Mouse (Mus musculus): ENCODE measurements around the gene Zkscan17.

Gene Zkscan17

DNA sequence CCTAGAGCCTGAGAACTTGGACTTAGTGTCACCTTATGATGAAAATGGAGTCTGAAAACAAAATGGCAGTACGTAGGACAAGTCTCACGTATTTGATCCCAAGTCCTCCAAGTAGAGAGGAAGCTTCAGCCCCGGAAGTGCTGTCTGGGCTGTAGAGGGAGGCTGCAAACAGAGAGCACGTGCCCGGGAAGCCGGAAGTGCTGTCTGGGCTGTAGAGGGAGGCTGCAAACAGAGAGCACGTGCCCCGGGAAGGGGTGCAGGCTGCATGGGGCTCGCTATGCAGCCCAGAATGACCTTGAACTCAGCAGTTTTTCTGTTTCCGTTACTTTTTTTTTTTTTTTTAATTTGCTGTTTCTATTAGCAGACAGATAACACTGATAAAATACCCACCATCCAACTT lies 8.3 kb downstream of the Zkscan17 start:
- DNase-seq (ENCODE audit: low spot score): no peak

- DNase-seq (ENCODE audit: low spot score): no peak
These were observed 9.1 kb downstream of the Zkscan17 start for GRCm38 (mm10) chr11:59517441-59517840.

DNA sequence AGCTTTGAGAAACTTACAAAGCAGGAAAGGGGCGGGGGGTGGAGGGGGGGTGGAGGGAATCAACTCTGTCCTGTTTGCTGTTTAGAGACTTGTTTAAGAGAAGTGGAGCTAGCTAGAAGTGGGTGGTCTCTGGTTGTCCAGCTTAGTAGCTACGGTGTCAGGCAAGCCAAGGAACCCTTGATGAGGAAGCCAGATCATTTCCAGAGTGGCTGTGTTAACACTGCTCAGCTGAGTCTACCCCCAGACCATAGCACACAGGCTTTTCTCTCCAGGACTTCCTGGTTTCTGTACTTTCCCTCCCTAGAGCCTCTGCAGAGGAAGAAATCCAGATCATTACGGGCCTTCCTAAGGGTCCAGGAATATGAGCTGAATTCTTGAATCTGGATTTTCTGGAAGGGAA lies 11.8 kb downstream of the Zkscan17 start:
- DNase-seq (ENCODE audit: low spot score): no peak

- DNase-seq (ENCODE audit: low spot score): no peak
These were observed 12.2 kb downstream of the Zkscan17 start for GRCm38 (mm10) chr11:59514381-59514780.

DNA sequence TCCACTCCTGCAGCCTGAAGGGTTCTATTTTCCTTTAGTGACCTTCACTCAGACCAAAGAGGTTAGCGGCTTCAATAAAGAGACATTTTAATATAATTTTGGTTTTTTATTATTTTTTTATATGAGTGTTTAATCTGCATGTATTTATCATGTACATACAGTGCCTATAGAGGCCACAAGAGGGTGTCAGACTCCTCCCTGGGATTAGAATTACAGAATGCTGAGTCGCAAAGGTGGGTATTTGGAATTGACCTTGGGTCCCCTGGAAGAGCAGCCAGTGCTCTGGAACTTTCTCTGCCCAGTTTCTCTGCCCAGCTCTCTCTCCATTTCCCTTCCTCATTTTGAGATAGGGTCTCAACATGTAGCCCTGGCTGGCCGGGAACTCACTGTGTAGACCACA lies 13.0 kb downstream of the Zkscan17 start:
- no peak for DNase-seq (ENCODE audit: low spot score)

DNA sequence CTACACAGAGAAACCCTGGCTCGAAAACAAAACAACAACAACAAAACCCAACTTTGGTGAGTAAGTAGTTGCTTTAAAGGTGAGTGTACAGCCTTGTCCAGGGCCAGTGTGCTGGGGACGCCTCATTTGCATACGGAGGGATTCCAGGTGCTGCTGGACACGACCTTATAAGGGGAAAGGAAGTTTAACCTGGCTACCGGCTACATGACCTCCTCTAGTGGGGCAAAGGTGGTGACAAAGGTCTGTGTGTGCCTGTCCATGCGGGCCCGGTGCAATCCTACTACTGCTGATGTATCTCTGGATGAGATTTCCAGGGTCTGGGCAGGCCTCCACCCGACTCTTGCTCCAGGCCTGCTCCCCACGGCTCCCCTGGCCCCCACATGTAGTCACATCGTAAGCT lies 13.8 kb downstream of the Zkscan17 start:
- no peak for DNase-seq (ENCODE audit: low spot score)

- DNase-seq (ENCODE audit: low spot score): no peak
These were observed 15.0 kb downstream of the Zkscan17 start for GRCm38 (mm10) chr11:59511558-59511957.

GRCm38 (mm10) chr11:59506713-59507074 lies 19.9 kb downstream of the Zkscan17 start:
- DNase-seq (ENCODE audit: low spot score): no peak

DNA sequence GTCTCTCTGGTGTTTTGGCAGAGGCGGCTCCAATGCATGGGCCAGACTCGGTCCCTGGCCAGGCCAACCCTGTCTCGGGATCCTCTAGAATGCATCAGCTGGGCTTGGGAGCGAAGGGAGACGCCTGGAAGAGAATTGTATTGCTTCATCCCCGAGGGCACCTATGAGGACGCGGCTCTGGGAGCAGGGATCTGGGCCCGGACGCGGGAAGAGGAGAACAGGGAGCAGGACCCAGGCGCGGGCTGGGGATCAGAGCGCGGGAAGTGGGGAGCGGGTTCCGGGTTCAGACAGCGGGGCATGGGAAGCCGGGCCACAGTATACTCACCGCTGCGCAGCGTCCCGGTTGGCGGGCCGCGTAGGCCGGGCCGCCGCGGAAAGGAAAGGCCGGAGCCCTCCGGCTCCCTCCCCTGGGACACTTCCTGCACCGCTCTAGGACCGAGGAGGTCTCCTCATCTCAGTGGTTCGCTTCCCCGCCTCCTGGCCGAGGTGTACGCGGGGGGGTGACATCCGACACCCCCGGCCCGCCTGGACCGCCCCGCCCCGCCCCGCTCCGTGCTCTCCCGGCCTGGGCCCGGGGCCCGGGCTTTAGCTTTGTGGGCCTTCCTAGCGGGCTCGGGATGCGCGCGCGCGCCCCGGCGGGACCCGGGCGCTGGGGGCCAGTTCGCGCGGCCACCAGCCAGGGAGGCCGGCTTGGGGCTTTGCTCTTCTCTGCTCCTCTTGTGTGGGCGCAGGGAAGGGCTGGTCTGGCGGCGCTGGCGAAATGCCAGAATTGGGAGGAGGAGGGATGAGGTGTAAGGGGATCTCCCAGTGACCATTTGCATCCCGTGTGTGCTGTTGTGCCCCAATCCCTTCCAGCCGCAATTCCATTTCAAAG lies 20.5 kb downstream of the Zkscan17 start:
- DNase-seq (ENCODE audit: low spot score): peak; percentile 90

DNA sequence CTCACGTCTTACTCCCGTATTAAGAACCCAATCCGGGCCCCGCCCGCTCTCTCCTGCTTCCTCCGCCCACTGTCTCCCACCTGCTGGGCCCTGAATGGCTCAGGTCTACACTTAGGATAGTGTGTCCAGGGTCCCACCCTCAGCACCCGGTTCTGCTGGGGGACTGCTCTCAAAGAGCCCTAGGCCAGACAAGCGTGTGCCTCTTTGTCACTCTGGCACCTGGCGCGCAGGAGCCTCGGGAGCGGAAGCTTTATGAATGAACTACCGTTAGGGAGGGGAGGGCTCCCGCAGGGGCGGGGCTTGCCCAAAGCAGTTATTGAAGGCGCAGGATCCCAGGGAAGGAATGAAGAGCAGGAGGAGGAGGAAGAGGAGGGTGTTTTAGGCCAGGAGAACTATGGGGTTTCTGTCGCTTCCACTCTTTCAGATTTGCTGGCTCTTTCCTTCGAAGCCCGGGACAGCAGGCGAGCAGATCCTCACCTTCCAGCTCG lies 21.2 kb downstream of the Zkscan17 start:
- peak; percentile 70 for DNase-seq (ENCODE audit: low spot score)

DNA sequence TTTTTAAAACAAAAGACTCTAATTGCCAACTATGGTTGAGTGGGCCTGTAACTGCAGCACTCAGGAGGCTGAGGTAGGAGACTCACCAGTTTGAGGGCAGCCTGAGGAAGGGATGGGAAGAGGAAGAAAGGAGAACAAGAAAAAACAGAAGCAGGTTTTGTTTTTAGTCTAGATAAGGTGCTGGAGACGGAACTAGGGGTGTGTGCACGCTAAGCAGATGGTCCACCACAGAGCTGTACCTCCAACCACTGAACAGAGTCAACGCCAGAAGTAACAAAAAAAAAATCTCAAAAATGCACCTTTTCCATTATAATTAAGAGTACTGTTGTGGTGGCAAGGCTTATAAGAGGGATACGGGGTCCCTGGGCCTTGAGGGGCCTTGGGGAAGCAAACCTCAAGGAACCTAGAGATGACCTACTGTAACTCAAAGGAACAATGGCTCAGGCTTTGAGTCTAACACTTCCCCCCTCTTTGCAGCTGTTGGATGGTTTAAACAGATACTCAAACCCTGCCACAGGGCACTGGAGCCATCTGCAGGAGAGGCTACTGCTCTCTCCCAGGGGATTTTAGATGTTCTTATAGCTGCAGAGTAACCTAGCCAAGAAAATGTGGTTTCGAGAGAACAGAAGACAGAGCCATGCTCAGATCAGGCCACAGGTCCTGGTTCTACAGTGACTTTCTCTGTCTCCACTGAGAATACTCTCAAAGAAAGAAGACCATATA lies 24.4 kb downstream of the Zkscan17 start:
- no peak for DNase-seq (ENCODE audit: low spot score)

- no peak for DNase-seq (ENCODE audit: low spot score)
These were observed 28.8 kb downstream of the Zkscan17 start for GRCm38 (mm10) chr11:59497747-59498146.

- DNase-seq (ENCODE audit: low spot score): no peak
These were observed 29.8 kb downstream of the Zkscan17 start for GRCm38 (mm10) chr11:59496672-59497310.

GRCm38 (mm10) chr11:59486222-59486621 lies 40.3 kb downstream of the Zkscan17 start:
- no peak for DNase-seq (ENCODE audit: low spot score)

GRCm38 (mm10) chr11:59485641-59486040 lies 40.9 kb downstream of the Zkscan17 start:
- DNase-seq (ENCODE audit: low spot score): no peak

DNA sequence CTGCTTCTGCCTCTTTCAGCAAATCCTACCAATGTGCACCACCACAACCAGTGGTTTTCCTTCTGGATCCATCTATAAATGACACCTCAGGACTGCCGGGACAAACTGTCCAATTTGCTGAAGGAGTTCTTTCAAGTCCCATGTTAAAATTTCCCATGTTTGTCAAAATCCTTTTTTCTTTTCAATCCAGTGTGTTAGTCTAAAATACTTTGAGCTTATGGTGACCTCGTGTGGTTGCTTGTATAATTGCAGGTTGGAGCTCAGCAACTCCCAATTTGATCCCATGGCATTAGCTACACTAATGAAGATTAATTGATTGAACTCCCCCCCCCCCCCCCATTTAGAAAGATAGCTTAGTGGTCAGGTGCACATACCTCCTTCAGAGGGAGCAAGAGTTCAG lies 43.3 kb downstream of the Zkscan17 start:
- peak; percentile 85 for DNase-seq (ENCODE audit: low spot score)

GRCm38 (mm10) chr11:59477240-59477639 lies 49.3 kb downstream of the Zkscan17 start:
- DNase-seq (ENCODE audit: low spot score): no peak

- DNase-seq (ENCODE audit: low spot score): peak; percentile 98
These were observed 54.2 kb downstream of the Zkscan17 start, which contains the start of gene Zfp867 for GRCm38 (mm10) chr11:59472326-59472677. Zfp867 (minus strand) TSS chr11:59472474.

DNA sequence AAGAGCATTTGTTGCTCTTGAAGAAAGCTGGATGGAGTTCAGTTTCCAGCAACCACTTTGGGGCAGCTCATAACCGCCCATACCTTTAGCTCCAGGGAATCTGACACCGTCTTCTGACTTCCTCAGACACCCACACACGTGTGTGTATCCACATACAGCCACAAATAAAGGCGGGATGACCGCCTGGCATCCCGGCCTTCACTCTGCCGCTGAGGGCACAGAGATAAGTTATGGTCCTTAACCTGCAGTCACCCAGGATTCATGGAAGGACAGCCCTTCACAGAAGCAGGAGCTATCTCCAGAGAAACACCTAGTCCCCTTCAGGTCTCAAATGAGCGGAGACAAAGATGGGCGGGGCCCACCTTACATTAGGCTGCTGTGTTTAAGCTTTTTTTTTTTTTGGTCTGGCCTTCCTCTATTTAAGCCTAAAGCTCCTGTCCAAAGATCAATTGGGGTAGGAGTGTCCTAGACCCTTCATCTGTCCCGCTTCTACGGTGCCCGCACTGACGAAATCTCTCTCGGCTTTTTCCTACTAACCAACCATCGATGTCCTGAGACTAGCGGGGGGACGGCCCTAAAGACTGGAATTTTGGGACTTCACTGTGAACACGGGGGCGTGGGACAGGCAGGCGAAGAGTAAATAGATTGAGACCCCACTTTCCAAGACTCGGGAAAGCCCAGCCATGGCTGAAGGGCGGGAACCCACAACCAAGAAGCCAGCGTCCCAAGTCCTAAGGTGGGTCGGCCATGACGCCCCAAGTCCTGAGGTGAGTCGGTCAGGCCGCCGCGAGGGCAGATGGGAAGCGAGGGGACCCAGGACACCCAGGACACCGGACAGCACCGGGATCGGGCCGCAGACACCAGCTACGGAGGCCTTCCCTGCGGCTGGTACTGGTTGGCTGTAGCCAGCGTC lies 54.9 kb downstream of the Zkscan17 start:
- peak; percentile 17 for DNase-seq (ENCODE audit: low spot score)

GRCm38 (mm10) chr11:59460459-59460858 lies 66.1 kb downstream of the Zkscan17 start:
- DNase-seq (ENCODE audit: low spot score): no peak

GRCm38 (mm10) chr11:59458973-59459372 lies 67.6 kb downstream of the Zkscan17 start:
- DNase-seq (ENCODE audit: low spot score): no peak

- no peak for DNase-seq (ENCODE audit: low spot score)
These were observed 69.7 kb downstream of the Zkscan17 start for GRCm38 (mm10) chr11:59456891-59457290.
